Mouse (Mus musculus) cerebellum, adult 2 months (tissue): Measurements from ENCODE around the gene Atp6v1c2.

Experiments used
- CTCF ChIP-seq: fragments of 200-500 bp; IDR thresholded peaks from 2 replicates; pipeline ENCODE4 v1.5.1; 2011; ENCODE audit warnings: low read depth, mild to moderate bottlenecking, control low read depth, low read length, moderate library complexity, borderline replicate concordance; ENCODE audit not compliant: insufficient read depth
- POLR2A ChIP-seq: fragments of 200-500 bp; IDR thresholded peaks from 2 replicates; pipeline ENCODE4 v1.6.1; 2011; ENCODE audit warnings: low read length, control low read depth, borderline replicate concordance; ENCODE audit not compliant: insufficient read depth

- TF ChIP-seq CTCF (no peak), POLR2A (no peak)
Observed at GRCm38 (mm10) chr12:17299902-17300301, 29.3 kb downstream of the Atp6v1c2 start.
